Mouse (Mus musculus): ENCODE results near the gene Gys2.

- TF ChIP-seq CTCF (IDR thresholded peaks at IDR 0.05; ENCODE audit: low read depth, low read length) (no peak), POLR2A (IDR thresholded peaks at IDR 0.05; ENCODE audit: borderline replicate concordance, low read depth, low read length) (no peak)
Measured at GRCm38 (mm10) chr6:142487638-142488037, 14.7 kb upstream of the Gys2 start.

Measured in bone marrow macrophage, adult 2 months (primary cell).